ENCODE assay signal across 8 mouse cellular contexts in genomic region chr4:148075259-148075658, GRCm38 (mm10). TPM values are rescaled to one million over a fixed set of nuclear protein-coding genes. Genes with fewer than 3 reads are reported as not detected.
DNase-seq lines count a peak whose midpoint lies in the region; ATAC-seq lines count a peak whose summit lies in the region.

No protein-coding gene starts in this region.

- ATAC-seq in activated CD4-positive, CD25-positive, alpha-beta regulatory T cell, adult 4 months = peak; percentile 47
- peak; percentile 75 for ATAC-seq in inflammation-experienced regulatory T-cells, adult 6 months
- peak; percentile 76 for ATAC-seq in megakaryocyte, adult 5-6 weeks (ENCODE audit: poor library complexity, severe bottlenecking)

- peak; percentile 78 for DNase-seq in embryo, embryonic 10.5 days (ENCODE audit: low spot score)
- DNase-seq in gastrocnemius, postnatal 25 days = peak; percentile 65
- DNase-seq in left cerebral cortex, postnatal 14 days (ENCODE audit: low spot score in 2 of 2) = peak; percentile 62 to 69
- DNase-seq in retina, postnatal 1 day = peak; percentile 76
- DNase-seq in urinary bladder, postnatal 14 days (ENCODE audit: low spot score) = peak; percentile 78

- intact Hi-C loops in left cerebral cortex, postnatal 14 days (cut with DNase I) = no loop called here

RNA-seq across cellular contexts. Expression of gene Agtrap, which starts 12.6 kb away (rescaled TPM):
- 10 to 100 TPM; 16.7 to 17.4 TPM for polyA plus RNA-seq in activated CD4-positive, CD25-positive, alpha-beta regulatory T cell, adult 4 months (2017; shearing (Covaris generic))
- 10 to 100 TPM; 10.9 to 16.2 TPM for total RNA-seq in gastrocnemius, postnatal 25 days (2021)
- 10 to 100 TPM; 13.3 to 21.5 (median 14.3) TPM for polyA plus RNA-seq in inflammation-experienced regulatory T-cells, adult 6 months (2017; shearing (Covaris generic))
- total RNA-seq in left cerebral cortex, postnatal 14 days (2021) = 1 to 10 TPM; 5.8 to 8.1 TPM
- total RNA-seq in megakaryocyte, adult 5-6 weeks (2015) = 13.8 and 19.0 TPM in 2 replicates
- 31.9 and 36.0 TPM in 2 replicates for total RNA-seq in megakaryocyte, adult 5-6 weeks (2017)

RNA-seq across cellular contexts. Expression of gene Mthfr, which starts 36.4 kb away (rescaled TPM):
- 10 to 100 TPM in 1 of 2 experiments, 1 to 10 TPM in 1; 6.0 to 12.9 TPM for polyA plus RNA-seq in activated CD4-positive, CD25-positive, alpha-beta regulatory T cell, adult 4 months (2017; shearing (Covaris generic))
- 1 to 10 TPM; 6.8 to 9.4 TPM for total RNA-seq in gastrocnemius, postnatal 25 days (2021)
- polyA plus RNA-seq in inflammation-experienced regulatory T-cells, adult 6 months (2017; shearing (Covaris generic)) = 10 to 100 TPM in 1 of 3 experiments, 1 to 10 TPM in 2; 9.2 to 12.0 (median 9.5) TPM
- total RNA-seq in left cerebral cortex, postnatal 14 days (2021) = 10 to 100 TPM; 24.9 to 28.3 TPM
- total RNA-seq in megakaryocyte, adult 5-6 weeks (2015) = 14.0 and 14.3 TPM in 2 replicates
- total RNA-seq in megakaryocyte, adult 5-6 weeks (2017) = 10.1 and 15.8 TPM in 2 replicates

RNA-seq across cellular contexts. Expression of gene Clcn6, which starts 36.6 kb away (rescaled TPM):
- polyA plus RNA-seq in activated CD4-positive, CD25-positive, alpha-beta regulatory T cell, adult 4 months (2017; shearing (Covaris generic)) = 1 to 10 TPM; 2.4 to 3.3 TPM
- 1 to 10 TPM; 3.5 to 4.7 TPM for total RNA-seq in gastrocnemius, postnatal 25 days (2021)
- polyA plus RNA-seq in inflammation-experienced regulatory T-cells, adult 6 months (2017; shearing (Covaris generic)) = 1 to 10 TPM; 3.8 to 7.0 (median 6.3) TPM
- 10 to 100 TPM; 60.1 to 61.1 TPM for total RNA-seq in left cerebral cortex, postnatal 14 days (2021)
- 5.5 and 7.0 TPM in 2 replicates for total RNA-seq in megakaryocyte, adult 5-6 weeks (2015)
- 2.7 and 10.1 TPM in 2 replicates for total RNA-seq in megakaryocyte, adult 5-6 weeks (2017)

RNA-seq across cellular contexts. Expression of gene Mad2l2, which starts 54.9 kb away (rescaled TPM):
- 10 to 100 TPM; 39.2 to 48.2 TPM for polyA plus RNA-seq in activated CD4-positive, CD25-positive, alpha-beta regulatory T cell, adult 4 months (2017; shearing (Covaris generic))
- total RNA-seq in gastrocnemius, postnatal 25 days (2021) = 10 to 100 TPM; 10.2 to 11.0 TPM
- 10 to 100 TPM; 36.3 to 49.1 (median 39.6) TPM for polyA plus RNA-seq in inflammation-experienced regulatory T-cells, adult 6 months (2017; shearing (Covaris generic))
- total RNA-seq in left cerebral cortex, postnatal 14 days (2021) = 10 to 100 TPM; 10.1 to 16.2 TPM
- 21.9 and 25.3 TPM in 2 replicates for total RNA-seq in megakaryocyte, adult 5-6 weeks (2015)
- 3.6 and 5.9 TPM in 2 replicates for total RNA-seq in megakaryocyte, adult 5-6 weeks (2017)

RNA-seq across cellular contexts. Expression of gene Draxin, which starts 55.2 kb away (rescaled TPM):
- under 1 TPM in 1 of 2 experiments, not detected in 1; 0.11 TPM for polyA plus RNA-seq in activated CD4-positive, CD25-positive, alpha-beta regulatory T cell, adult 4 months (2017; shearing (Covaris generic))
- not detected for total RNA-seq in gastrocnemius, postnatal 25 days (2021)
- not detected for polyA plus RNA-seq in inflammation-experienced regulatory T-cells, adult 6 months (2017; shearing (Covaris generic))
- total RNA-seq in left cerebral cortex, postnatal 14 days (2021) = 1 to 10 TPM in 1 of 2 experiments, under 1 TPM in 1; 0.46 to 1.2 TPM
- total RNA-seq in megakaryocyte, adult 5-6 weeks (2015) = not detected in 2 replicates
- total RNA-seq in megakaryocyte, adult 5-6 weeks (2017) = 0.04 TPM in 1 of 2 replicates, not detected in the other

Comparison
In these comparisons a context has a peak if more than half of its experiments do, and no peak if none do; other contexts are left out.
1. Peak in every context shown above with its lines: DNase-seq and ATAC-seq.
2. RNA of gene Clcn6, which starts 36.6 kb away (total RNA-seq): 60.1 to 61.1 TPM in left cerebral cortex, postnatal 14 days; 2.7 to 10.1 TPM in megakaryocyte, adult 5-6 weeks and 3.5 to 4.7 TPM in gastrocnemius, postnatal 25 days; every median in the first group is over 4 times any median in the second.